Mouse (Mus musculus): ENCODE data around the gene Susd6. TPM values are rescaled to one million over a fixed set of nuclear protein-coding genes. Genes with fewer than 3 reads are reported as not detected.
"Not testable (repeated sequence)": the region's sequence is repeated elsewhere in the genome, so short reads cannot be mapped to it uniquely, and the experiment has no call there.

Susd6 gene
- total RNA-seq, 2 experiments from 2014 or later = 48.4 to 51.0 TPM

- no peak for DNase-seq (ENCODE audit: low spot score in 2 of 2)
Measured at GRCm38 (mm10) chr12:80783889-80784288, 6.4 kb upstream of the Susd6 start.

GRCm38 (mm10) chr12:80785005-80785404 is 5.3 kb upstream of the Susd6 start:
- DNase-seq (ENCODE audit: low spot score in 2 of 2) = no peak

GRCm38 (mm10) chr12:80785597-80785996 is 4.7 kb upstream of the Susd6 start:
- DNase-seq (ENCODE audit: low spot score in 2 of 2) = no peak

GRCm38 (mm10) chr12:80786591-80786990 is 3.7 kb upstream of the Susd6 start:
- no peak for DNase-seq (ENCODE audit: low spot score in 2 of 2)

- no peak for DNase-seq (ENCODE audit: low spot score in 2 of 2)
Measured at GRCm38 (mm10) chr12:80787604-80788003, 2.7 kb upstream of the Susd6 start.

GRCm38 (mm10) chr12:80788188-80788587 is 2.1 kb upstream of the Susd6 start:
- DNase-seq (ENCODE audit: low spot score in 2 of 2) = no peak

- DNase-seq (ENCODE audit: low spot score in 2 of 2) = not testable (repeated sequence)
Measured at GRCm38 (mm10) chr12:80789276-80789675, 1.0 kb upstream of the Susd6 start.

- no peak for DNase-seq (ENCODE audit: low spot score in 2 of 2)
Measured at GRCm38 (mm10) chr12:80790700-80791570, 625 bp downstream of the Susd6 start.

GRCm38 (mm10) chr12:80791571-80792444 is 1.5 kb downstream of the Susd6 start:
- no peak for DNase-seq (ENCODE audit: low spot score in 2 of 2)

- no peak for DNase-seq (ENCODE audit: low spot score in 2 of 2)
Measured at GRCm38 (mm10) chr12:80792867-80793266, 2.6 kb downstream of the Susd6 start.

- no peak for DNase-seq (ENCODE audit: low spot score in 2 of 2)
Measured at GRCm38 (mm10) chr12:80793535-80793934, 3.2 kb downstream of the Susd6 start.

- DNase-seq (ENCODE audit: low spot score in 2 of 2) = no peak
Measured at GRCm38 (mm10) chr12:80794522-80794921, 4.2 kb downstream of the Susd6 start.

GRCm38 (mm10) chr12:80794935-80795785 is 4.8 kb downstream of the Susd6 start:
- DNase-seq (ENCODE audit: low spot score in 2 of 2) = no peak

- DNase-seq (ENCODE audit: low spot score in 2 of 2) = no peak
Measured at GRCm38 (mm10) chr12:80798271-80798670, 8.0 kb downstream of the Susd6 start.

- DNase-seq (ENCODE audit: low spot score in 2 of 2) = no peak
Measured at GRCm38 (mm10) chr12:80800156-80800555, 9.8 kb downstream of the Susd6 start.

GRCm38 (mm10) chr12:80801443-80801842 is 11.1 kb downstream of the Susd6 start:
- no peak for DNase-seq (ENCODE audit: low spot score in 2 of 2)

GRCm38 (mm10) chr12:80803924-80804323 is 13.6 kb downstream of the Susd6 start:
- no peak for DNase-seq (ENCODE audit: low spot score in 2 of 2)

GRCm38 (mm10) chr12:80804861-80805428 is 14.6 kb downstream of the Susd6 start:
- no peak for DNase-seq (ENCODE audit: low spot score in 2 of 2)

GRCm38 (mm10) chr12:80807451-80808085 is 17.3 kb downstream of the Susd6 start:
- no peak for DNase-seq (ENCODE audit: low spot score in 2 of 2)

GRCm38 (mm10) chr12:80810005-80810404 is 19.7 kb downstream of the Susd6 start:
- DNase-seq (ENCODE audit: low spot score in 2 of 2) = no peak

Data from adrenal gland, postnatal 4 days (tissue).